Mouse (Mus musculus): ENCODE results near the gene Iqcf5. TPM values are rescaled to one million over a fixed set of nuclear protein-coding genes. Genes with fewer than 3 reads are reported as not detected.
A peak's percentile ranks its signal among the peaks of the same experiment; 100 is the strongest.
"Not testable (repeated sequence)": the region's sequence is repeated elsewhere in the genome, so short reads cannot be mapped to it uniquely, and the experiment has no call there.

The Iqcf5 gene
- polyA plus RNA-seq, 1 experiment from 2014 or later, result not detected

DNA sequence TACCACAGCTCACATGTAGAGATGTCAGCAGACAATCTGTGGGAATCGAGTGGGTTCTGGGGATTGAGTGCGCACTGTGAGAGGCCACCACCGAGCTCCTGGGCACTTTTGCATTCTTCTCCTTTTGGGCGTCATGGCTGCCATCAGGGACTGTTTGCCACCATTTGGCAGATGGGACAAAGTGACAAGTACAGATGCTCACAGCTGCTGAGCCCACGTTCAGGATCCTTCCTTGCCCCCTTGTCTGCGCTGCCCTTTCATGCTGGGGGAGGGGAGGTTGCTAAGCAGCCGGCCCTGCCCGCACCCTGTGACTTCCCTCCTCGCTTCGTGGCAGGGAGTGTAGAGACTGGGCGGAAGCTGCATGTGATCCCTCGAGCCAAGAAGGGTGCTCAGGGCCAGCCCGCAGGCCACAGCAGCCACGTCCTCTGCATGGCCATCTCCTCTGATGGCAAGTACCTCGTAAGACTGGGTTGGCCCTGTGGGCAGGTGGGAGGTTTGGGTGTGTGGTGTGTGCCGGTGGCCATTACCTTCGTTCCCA, 31.7 kb upstream of the Iqcf5 start:
- Histone ChIP-seq H3K4me3 (no peak overlapping the region), H3K27me3 (no peaks in the 10 kb centered on the region), H3K4me1 (peaks cover 10% of the 10 kb centered on the region), H3K36me3 (peaks cover 69% of the 10 kb centered on the region), H3K27ac (no peak overlapping the region), H3K9me3 (no peaks in the 10 kb centered on the region), H3K4me2 (no peak overlapping the region), H3K9ac (no peak overlapping the region)
- 87% methylated on average over 17 of the region's 17 CpGs for WGBS
- no peak for ATAC-seq (ENCODE audit: insufficient number of reproducible peaks, low FRiP score, low TSS enrichment, low read depth)

DNA sequence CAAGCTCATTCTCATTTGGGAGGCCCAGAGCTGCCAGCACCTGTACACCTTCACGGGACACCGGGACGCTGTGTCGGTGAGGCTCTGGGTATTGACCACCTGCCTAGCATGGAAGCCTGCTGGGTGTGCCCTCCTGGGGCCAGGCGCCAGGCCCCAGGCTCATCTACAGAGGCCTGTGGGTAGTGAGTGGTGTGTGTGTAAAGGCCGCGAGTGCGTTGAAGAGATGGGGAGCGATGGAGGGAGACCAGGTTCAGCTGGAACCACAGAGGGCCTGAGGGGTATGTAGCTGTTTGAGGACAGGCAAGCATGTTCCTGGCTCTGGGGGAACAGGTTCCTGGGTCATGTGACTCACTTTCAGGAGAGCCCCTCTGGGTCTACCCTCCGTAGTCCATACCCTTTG, 31.2 kb upstream of the Iqcf5 start:
- peaks cover 69% of the 10 kb centered on the region for H3K36me3 ChIP-seq
- ATAC-seq (ENCODE audit: insufficient number of reproducible peaks, low FRiP score, low TSS enrichment, low read depth), result 0 out of 2 replicates have a peak, but pooled peaks have one; percentile 19
- no peak overlapping the region for H3K4me2 ChIP-seq
- peaks cover 5% of the 10 kb centered on the region for H3K4me1 ChIP-seq
- no peaks in the 10 kb centered on the region for H3K27me3 ChIP-seq
- H3K4me3 ChIP-seq, result no peak overlapping the region
- WGBS, result 97% methylated on average over 10 of the region's 10 CpGs
- no peak overlapping the region for H3K27ac ChIP-seq
- no peak overlapping the region for H3K9ac ChIP-seq
- no peaks in the 10 kb centered on the region for H3K9me3 ChIP-seq

- peaks cover 69% of the 10 kb centered on the region for H3K36me3 ChIP-seq
- 90% methylated on average over 17 of the region's 17 CpGs for WGBS
- H3K4me3 ChIP-seq, result no peak overlapping the region
- H3K4me1 ChIP-seq, result peaks cover under 1% of the 10 kb centered on the region; the same call in 1 of the 2 replicates
- ATAC-seq (ENCODE audit: insufficient number of reproducible peaks, low FRiP score, low TSS enrichment, low read depth), result 0 out of 2 replicates have a peak, but pooled peaks have one; percentile 13
- no peak overlapping the region for H3K4me2 ChIP-seq
- no peaks in the 10 kb centered on the region for H3K9me3 ChIP-seq
- no peak overlapping the region for H3K9ac ChIP-seq
- no peak overlapping the region for H3K27ac ChIP-seq
- no peaks in the 10 kb centered on the region for H3K27me3 ChIP-seq
Observed at GRCm38 (mm10) chr9:106483606-106484005, 30.8 kb upstream of the Iqcf5 start.

- 80% methylated on average over 10 of the region's 10 CpGs for WGBS
- Histone ChIP-seq H3K27ac (no peak overlapping the region), H3K4me2 (no peak overlapping the region), H3K9me3 (no peaks in the 10 kb centered on the region), H3K4me1 (no peaks in the 10 kb centered on the region), H3K9ac (no peak overlapping the region), H3K36me3 (peaks cover 61% of the 10 kb centered on the region), H3K27me3 (no peaks in the 10 kb centered on the region), H3K4me3 (no peak overlapping the region)
- no peak for ATAC-seq (ENCODE audit: insufficient number of reproducible peaks, low FRiP score, low TSS enrichment, low read depth)
Observed at GRCm38 (mm10) chr9:106485076-106485475, 29.3 kb upstream of the Iqcf5 start.

GRCm38 (mm10) chr9:106487602-106488001, 26.8 kb upstream of the Iqcf5 start:
- peaks cover 39% of the 10 kb centered on the region for H3K36me3 ChIP-seq
- 88% methylated on average over 6 of the region's 6 CpGs for WGBS
- not testable (repeated sequence) for H3K9ac ChIP-seq; H3K4me3 ChIP-seq; ATAC-seq (ENCODE audit: insufficient number of reproducible peaks, low FRiP score, low TSS enrichment, low read depth); H3K9me3 ChIP-seq; H3K4me2 ChIP-seq; H3K27me3 ChIP-seq; H3K27ac ChIP-seq; H3K4me1 ChIP-seq

GRCm38 (mm10) chr9:106499667-106500066, 14.7 kb upstream of the Iqcf5 start, which contains the start of gene Iqcf1:
Gene Iqcf1 (plus strand): TSS chr9:106499967.
- Histone ChIP-seq H3K9ac (no peak within 1 kb of the TSS), H3K4me1 (no peaks in the 10 kb centered on the region), H3K4me3 (no peak within 1 kb of the TSS), H3K4me2 (no peak within 1 kb of the TSS), H3K36me3 (no peaks in the 10 kb centered on the region), H3K9me3 (no peaks in the 10 kb centered on the region), H3K27ac (no peak within 1 kb of the TSS), H3K27me3 (no peaks in the 10 kb centered on the region)
- no peak for ATAC-seq (ENCODE audit: insufficient number of reproducible peaks, low FRiP score, low TSS enrichment, low read depth)
- WGBS, result 94% methylated on average over 6 of the region's 6 CpGs

GRCm38 (mm10) chr9:106501846-106502245, 12.5 kb upstream of the Iqcf5 start:
- no peak overlapping the region for H3K4me2 ChIP-seq
- no peak for ATAC-seq (ENCODE audit: insufficient number of reproducible peaks, low FRiP score, low TSS enrichment, low read depth)
- H3K4me3 ChIP-seq, result no peak overlapping the region
- no peak overlapping the region for H3K27ac ChIP-seq
- 87% methylated on average over 22 of the region's 22 CpGs for WGBS
- no peaks in the 10 kb centered on the region for H3K4me1 ChIP-seq
- H3K9me3 ChIP-seq, result no peaks in the 10 kb centered on the region
- H3K27me3 ChIP-seq, result no peaks in the 10 kb centered on the region
- no peak overlapping the region for H3K9ac ChIP-seq
- H3K36me3 ChIP-seq, result no peaks in the 10 kb centered on the region

DNA sequence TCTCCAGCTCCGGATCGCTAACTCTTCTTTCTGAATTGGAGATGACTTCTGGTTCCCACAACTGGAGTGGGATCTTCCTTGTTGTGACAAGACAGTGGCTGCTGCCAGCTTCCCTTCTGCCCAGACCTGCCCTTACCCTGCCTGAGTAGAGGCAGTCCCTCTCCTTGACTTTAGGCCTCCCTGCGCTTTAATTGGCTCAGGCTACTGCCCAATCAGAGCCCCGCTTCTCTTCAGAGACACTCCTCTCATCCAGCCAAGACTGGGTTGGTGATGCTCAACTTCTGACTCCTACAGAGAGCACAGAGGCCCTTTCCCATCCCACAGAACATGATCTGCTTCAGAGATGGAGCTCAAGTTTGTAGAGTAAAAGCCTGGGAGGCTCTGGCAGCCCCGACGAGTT, 10.1 kb upstream of the Iqcf5 start:
- WGBS, result 75% methylated on average over 6 of the region's 6 CpGs
- H3K4me2 ChIP-seq, result no peak overlapping the region

GRCm38 (mm10) chr9:106509356-106509755, 5.0 kb upstream of the Iqcf5 start:
- no peak overlapping the region for H3K27ac ChIP-seq
- 88% methylated on average over 10 of the region's 10 CpGs for WGBS
- no peaks in the 10 kb centered on the region for H3K9me3 ChIP-seq
- no peaks in the 10 kb centered on the region for H3K36me3 ChIP-seq
- no peaks in the 10 kb centered on the region for H3K27me3 ChIP-seq
- no peak overlapping the region for H3K9ac ChIP-seq
- ATAC-seq (ENCODE audit: insufficient number of reproducible peaks, low FRiP score, low TSS enrichment, low read depth), result no peak
- H3K4me2 ChIP-seq, result no peak overlapping the region
- no peak overlapping the region for H3K4me3 ChIP-seq
- no peaks in the 10 kb centered on the region for H3K4me1 ChIP-seq

More for the DNA sequence above, 10.1 kb upstream of the Iqcf5 start:
- Histone ChIP-seq H3K27ac (no peak overlapping the region), H3K9me3 (no peaks in the 10 kb centered on the region), H3K4me3 (no peak overlapping the region), H3K36me3 (no peaks in the 10 kb centered on the region), H3K27me3 (no peaks in the 10 kb centered on the region), H3K9ac (no peak overlapping the region), H3K4me1 (no peaks in the 10 kb centered on the region)
- ATAC-seq (ENCODE audit: insufficient number of reproducible peaks, low FRiP score, low TSS enrichment, low read depth), result no peak

- H3K9me3 ChIP-seq, result no peaks in the 10 kb centered on the region
- no peaks in the 10 kb centered on the region for H3K27me3 ChIP-seq
- H3K36me3 ChIP-seq, result no peaks in the 10 kb centered on the region
- H3K9ac ChIP-seq, result no peak overlapping the region
- no peak overlapping the region for H3K4me3 ChIP-seq
- H3K27ac ChIP-seq, result no peak overlapping the region
- no peaks in the 10 kb centered on the region for H3K4me1 ChIP-seq
- 56% methylated on average over 13 of the region's 13 CpGs for WGBS
- no peak overlapping the region for H3K4me2 ChIP-seq
- no peak for ATAC-seq (ENCODE audit: insufficient number of reproducible peaks, low FRiP score, low TSS enrichment, low read depth)
Observed at GRCm38 (mm10) chr9:106512729-106513450, 1.5 kb upstream of the Iqcf5 start.

- Histone ChIP-seq H3K4me1 (no peaks in the 10 kb centered on the region), H3K4me3 (no peak overlapping the region), H3K9ac (no peak overlapping the region), H3K27ac (no peak overlapping the region), H3K27me3 (no peaks in the 10 kb centered on the region), H3K9me3 (no peaks in the 10 kb centered on the region), H3K36me3 (no peaks in the 10 kb centered on the region), H3K4me2 (no peak overlapping the region)
- ATAC-seq (ENCODE audit: insufficient number of reproducible peaks, low FRiP score, low TSS enrichment, low read depth), result no peak
- 56% methylated on average over 6 of the region's 6 CpGs for WGBS
Observed at GRCm38 (mm10) chr9:106513566-106513965, 807 bp upstream of the Iqcf5 start.

GRCm38 (mm10) chr9:106519433-106519832, 5.1 kb downstream of the Iqcf5 start:
- WGBS, result 57% methylated on average over 2 of the region's 2 CpGs
- Histone ChIP-seq H3K27ac (no peak overlapping the region), H3K4me2 (no peak overlapping the region), H3K9ac (no peak overlapping the region), H3K27me3 (no peaks in the 10 kb centered on the region), H3K36me3 (no peaks in the 10 kb centered on the region), H3K9me3 (no peaks in the 10 kb centered on the region), H3K4me3 (no peak overlapping the region), H3K4me1 (no peaks in the 10 kb centered on the region)
- no peak for ATAC-seq (ENCODE audit: insufficient number of reproducible peaks, low FRiP score, low TSS enrichment, low read depth)

All from limb, embryonic 15.5 days (tissue).